Mouse (Mus musculus) CD4-positive, CD25-positive, alpha-beta regulatory T cell, adult 2 months (primary cell): ENCODE data around the gene Aco1.

Experiments used
- DNase-seq: peaks from one replicate; pipeline ENCODE4 v3.0.0-alpha.2; 2012; ENCODE audit warnings: low read depth, low spot score

Aco1 gene

GRCm38 (mm10) chr4:40157500-40158223, 14.8 kb downstream of the Aco1 start:
- DNase-seq = no peak

- DNase-seq = no peak
Measured at GRCm38 (mm10) chr4:40158224-40158540, 15.3 kb downstream of the Aco1 start.

GRCm38 (mm10) chr4:40160591-40161434, 17.9 kb downstream of the Aco1 start:
- DNase-seq = peak; percentile 10

- peak; percentile 5 for DNase-seq
Measured at GRCm38 (mm10) chr4:40163646-40164045, 20.8 kb downstream of the Aco1 start.

- DNase-seq = no peak
Measured at GRCm38 (mm10) chr4:40171477-40171876, 28.6 kb downstream of the Aco1 start.

GRCm38 (mm10) chr4:40172336-40172735, 29.5 kb downstream of the Aco1 start:
- peak; percentile 29 for DNase-seq

GRCm38 (mm10) chr4:40174321-40174720, 31.4 kb downstream of the Aco1 start:
- no peak for DNase-seq

GRCm38 (mm10) chr4:40178584-40178983, 35.7 kb downstream of the Aco1 start:
- no peak for DNase-seq

- no peak for DNase-seq
Measured at GRCm38 (mm10) chr4:40180046-40180445, 37.2 kb downstream of the Aco1 start.

GRCm38 (mm10) chr4:40181681-40182080, 38.8 kb downstream of the Aco1 start:
- no peak for DNase-seq

GRCm38 (mm10) chr4:40182651-40183320, 39.9 kb downstream of the Aco1 start:
- peak; percentile 80 for DNase-seq

GRCm38 (mm10) chr4:40183781-40184180, 40.9 kb downstream of the Aco1 start:
- DNase-seq = no peak

GRCm38 (mm10) chr4:40184470-40184869, 41.6 kb downstream of the Aco1 start:
- no peak for DNase-seq

GRCm38 (mm10) chr4:40187956-40188355, 45.1 kb downstream of the Aco1 start:
- no peak for DNase-seq

GRCm38 (mm10) chr4:40192246-40192645, 49.4 kb downstream of the Aco1 start:
- DNase-seq = no peak

- no peak for DNase-seq
Measured at GRCm38 (mm10) chr4:40193461-40193860, 50.6 kb downstream of the Aco1 start.

- DNase-seq = no peak
Measured at GRCm38 (mm10) chr4:40195336-40195735, 52.5 kb downstream of the Aco1 start.

- DNase-seq = no peak
Measured at GRCm38 (mm10) chr4:40202205-40202604, 59.3 kb downstream of the Aco1 start.

GRCm38 (mm10) chr4:40204374-40204773, 61.5 kb downstream of the Aco1 start:
- no peak for DNase-seq

- DNase-seq = no peak
Measured at GRCm38 (mm10) chr4:40205231-40205903, 62.5 kb downstream of the Aco1 start.

- DNase-seq = no peak
Measured at GRCm38 (mm10) chr4:40207701-40208100, 64.8 kb downstream of the Aco1 start.

GRCm38 (mm10) chr4:40212177-40212576, 69.3 kb downstream of the Aco1 start:
- DNase-seq = no peak
